Mouse (Mus musculus) midbrain, embryonic 14.5 days (tissue): ENCODE data around the gene Gm6408. TPM values are rescaled to one million over a fixed set of nuclear protein-coding genes. Genes with fewer than 3 reads are reported as not detected.
A peak's percentile ranks its signal among the peaks of the same experiment; 100 is the strongest.
"Not testable (repeated sequence)": the region's sequence is repeated elsewhere in the genome, so short reads cannot be mapped to it uniquely, and the experiment has no call there.

Source experiments
- ATAC-seq: fragments of 200-750 bp; cut with Nextera tagmentation; 2 replicates; pipeline ENCODE4 v1.8.0; 2017; ENCODE audit warnings: moderate number of reproducible peaks, moderate library complexity; ENCODE audit not compliant: low FRiP score, low TSS enrichment
- DNase-seq: peaks from one replicate; pipeline ENCODE4 v3.0.0-alpha.2; 2015
- H3K27ac ChIP-seq: fragments of 300-500 bp; sonication (generic); replicated peaks from 2 replicates; pipeline ENCODE4 v1.5.1; 2014; ENCODE audit warnings: mild to moderate bottlenecking, low read depth, low read length, moderate library complexity
- H3K27me3 ChIP-seq: fragments of 300-500 bp; sonication (generic); 2 replicates; pipeline ENCODE4 v1.6.1; 2014; ENCODE audit warnings: low read length, control low read depth, mixed read lengths; ENCODE audit not compliant: control insufficient read depth, insufficient read depth
- H3K36me3 ChIP-seq: fragments of 300-500 bp; sonication (generic); 2 replicates; pipeline ENCODE4 v1.6.1; 2014; ENCODE audit warnings: low read length, control low read depth; ENCODE audit not compliant: control insufficient read depth, insufficient read depth
- H3K4me1 ChIP-seq: fragments of 300-500 bp; sonication (generic); 2 replicates; pipeline ENCODE4 v1.6.1; 2014; ENCODE audit warnings: mild to moderate bottlenecking, antibody characterized with exemption, low read length, control low read depth; ENCODE audit not compliant: control insufficient read depth, insufficient read depth
- H3K4me2 ChIP-seq: fragments of 300-500 bp; sonication (generic); 2 replicates; pipeline ENCODE4 v1.6.1; 2014; ENCODE audit warnings: mild to moderate bottlenecking, low read length, moderate library complexity
- H3K4me3 ChIP-seq: fragments of 300-500 bp; sonication (generic); replicated peaks from 2 replicates; pipeline ENCODE4 v1.5.1; 2014; ENCODE audit warnings: low read depth, low read length
- H3K9ac ChIP-seq: fragments of 300-500 bp; sonication (generic); replicated peaks from 2 replicates; pipeline ENCODE4 v1.6.1; 2014; ENCODE audit warnings: mild to moderate bottlenecking, low read length, moderate library complexity
- H3K9me3 ChIP-seq: fragments of 300-500 bp; sonication (generic); 2 replicates; pipeline ENCODE4 v1.6.1; 2016; ENCODE audit warnings: low read length, control low read depth, mixed read lengths; ENCODE audit not compliant: control insufficient read depth
- WGBS: fragments of 180-500 bp; shearing (Covaris S2); extraction: QIAGEN DNeasy Blood & Tissue Kit; methylation state at CpG from one replicate; pipeline ENCODE4 v1.1.7; 2014; 5-methylcytosine and 5-hydroxymethylcytosine counted together
- polyA plus RNA-seq: library from polyadenylated mRNA; unstranded; fragments of >200 nt; fragmentation: Nextera tagmentation; extraction: Ambion mirVana; gene quantifications from 2 replicates; pipeline ENCODE4 v1.2.1, GENCODE M21; 2014

The Gm6408 gene
- polyA plus RNA-seq, 1 experiment from 2014 or later, result not detected

DNA sequence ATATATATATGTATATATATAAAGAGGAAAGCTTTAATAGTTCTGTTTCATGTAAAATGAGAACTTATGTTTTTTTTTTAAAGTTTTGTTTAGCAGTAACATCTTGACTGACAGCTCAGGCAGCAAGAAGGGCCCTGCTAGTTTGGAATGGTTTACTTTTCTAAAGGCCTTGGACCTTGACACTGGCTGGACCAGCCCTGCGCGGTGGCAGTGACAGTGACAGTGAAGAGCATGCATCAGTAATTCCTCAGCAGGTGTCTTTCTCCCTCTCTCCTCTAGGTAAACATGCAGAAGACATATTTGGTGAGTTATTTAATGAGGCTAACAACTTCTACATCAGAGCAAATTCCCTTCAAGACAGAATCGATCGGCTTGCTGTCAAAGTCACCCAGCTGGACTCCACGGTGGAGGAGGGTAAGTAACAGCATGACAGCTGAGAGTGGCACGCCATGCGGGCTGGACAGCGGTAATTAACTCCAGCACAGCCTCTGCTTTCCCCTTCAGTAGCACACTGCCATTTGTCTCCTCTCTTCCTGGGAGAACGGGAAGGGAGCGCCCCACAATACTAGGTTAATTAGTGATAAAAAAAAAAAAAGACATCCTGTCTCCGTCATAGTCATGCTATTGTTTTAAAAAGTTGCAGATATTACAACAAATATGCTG, 30.0 kb upstream of the Gm6408 start:
- Histone ChIP-seq H3K4me3 (no peak overlapping the region), H3K9me3 (no peaks in the 10 kb centered on the region), H3K27ac (no peak overlapping the region), H3K9ac (no peak overlapping the region), H3K4me1 (no peaks in the 10 kb centered on the region), H3K36me3 (peaks cover 39% of the 10 kb centered on the region), H3K4me2 (no peak overlapping the region), H3K27me3 (no peaks in the 10 kb centered on the region)
- peak; percentile 2 for DNase-seq
- 79% methylated on average over 11 of the region's 11 CpGs for WGBS
- no peak for ATAC-seq

DNA sequence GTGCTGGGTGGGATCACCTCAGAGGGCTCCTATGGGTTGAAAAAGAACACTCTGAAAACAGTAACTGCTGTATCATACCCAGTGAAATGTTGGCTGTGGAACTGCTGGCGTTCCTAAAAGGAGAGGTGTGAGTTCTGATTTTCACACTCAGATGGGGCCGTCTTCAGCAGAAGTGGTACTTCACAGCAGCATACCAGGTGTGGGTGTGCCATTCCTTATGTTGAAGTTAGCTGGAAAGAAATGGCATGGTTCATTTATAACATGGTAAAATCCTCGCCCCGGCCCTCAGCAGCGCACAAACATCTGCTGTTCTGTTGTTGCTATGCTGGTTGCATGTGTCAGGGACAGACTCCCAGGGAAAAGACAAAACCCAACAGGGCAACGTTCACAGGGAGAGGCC, 28.2 kb upstream of the Gm6408 start:
- ATAC-seq (no peak), DNase-seq (no peak)
- Histone ChIP-seq H3K9ac (no peak overlapping the region), H3K36me3 (peaks cover 44% of the 10 kb centered on the region), H3K27ac (no peak overlapping the region), H3K27me3 (no peaks in the 10 kb centered on the region), H3K4me1 (no peaks in the 10 kb centered on the region), H3K9me3 (no peaks in the 10 kb centered on the region), H3K4me3 (no peak overlapping the region), H3K4me2 (no peak overlapping the region)
- WGBS, result 93% methylated on average over 6 of the region's 6 CpGs

DNA sequence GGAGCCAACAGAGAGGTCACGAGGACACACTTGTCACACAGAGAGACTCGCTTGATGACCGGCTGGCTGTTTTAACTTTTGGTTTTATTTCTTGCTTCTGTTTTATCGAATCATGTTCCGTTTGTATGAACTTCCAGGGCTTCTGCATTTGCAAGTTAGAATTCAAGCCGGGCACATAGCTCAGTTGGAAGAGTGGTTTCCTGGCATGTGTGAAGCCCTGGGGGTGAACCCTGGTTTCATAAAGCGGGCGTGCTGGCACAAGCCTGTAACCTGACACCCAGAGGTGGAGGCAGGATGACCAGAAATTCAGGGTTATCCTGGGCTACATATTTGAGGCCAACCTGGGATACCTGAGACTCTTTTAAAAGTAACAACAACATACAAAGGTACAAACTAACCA, 20.2 kb upstream of the Gm6408 start:
- no peak overlapping the region for H3K4me2 ChIP-seq
- 93% methylated on average over 8 of the region's 8 CpGs for WGBS
- H3K4me3 ChIP-seq, result no peak overlapping the region
- ATAC-seq (no peak), DNase-seq (no peak)
- no peak overlapping the region for H3K9ac ChIP-seq
- H3K9me3 ChIP-seq, result no peaks in the 10 kb centered on the region
- peaks cover 44% of the 10 kb centered on the region for H3K36me3 ChIP-seq
- no peaks in the 10 kb centered on the region for H3K4me1 ChIP-seq
- H3K27ac ChIP-seq, result no peak overlapping the region
- H3K27me3 ChIP-seq, result no peaks in the 10 kb centered on the region

DNA sequence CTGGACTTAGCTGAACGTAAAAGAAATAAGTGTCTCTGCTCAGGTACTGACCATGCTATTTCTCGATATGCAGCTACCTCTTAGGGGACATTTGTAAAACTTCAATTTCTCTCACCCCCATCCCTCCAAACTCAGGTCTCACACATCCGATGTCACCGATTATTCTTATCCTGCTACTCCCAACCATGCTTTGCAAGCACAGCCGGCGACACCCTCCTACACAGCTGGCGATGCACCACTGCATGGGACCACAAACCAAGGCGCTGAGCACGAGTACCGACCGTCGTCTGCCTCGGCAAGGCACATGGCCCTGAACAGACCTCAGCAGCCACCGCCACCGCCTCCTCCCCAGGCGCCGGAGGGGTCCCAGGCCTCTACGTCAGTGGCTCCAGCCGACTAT, 15.1 kb upstream of the Gm6408 start:
- Histone ChIP-seq H3K36me3 (peaks cover 54% of the 10 kb centered on the region), H3K4me2 (no peak overlapping the region), H3K4me3 (no peak overlapping the region), H3K9me3 (no peaks in the 10 kb centered on the region), H3K27ac (no peak overlapping the region), H3K4me1 (no peaks in the 10 kb centered on the region), H3K27me3 (no peaks in the 10 kb centered on the region), H3K9ac (no peak overlapping the region)
- 96% methylated on average over 19 of the region's 19 CpGs for WGBS
- no peak for ATAC-seq
- no peak for DNase-seq

DNA sequence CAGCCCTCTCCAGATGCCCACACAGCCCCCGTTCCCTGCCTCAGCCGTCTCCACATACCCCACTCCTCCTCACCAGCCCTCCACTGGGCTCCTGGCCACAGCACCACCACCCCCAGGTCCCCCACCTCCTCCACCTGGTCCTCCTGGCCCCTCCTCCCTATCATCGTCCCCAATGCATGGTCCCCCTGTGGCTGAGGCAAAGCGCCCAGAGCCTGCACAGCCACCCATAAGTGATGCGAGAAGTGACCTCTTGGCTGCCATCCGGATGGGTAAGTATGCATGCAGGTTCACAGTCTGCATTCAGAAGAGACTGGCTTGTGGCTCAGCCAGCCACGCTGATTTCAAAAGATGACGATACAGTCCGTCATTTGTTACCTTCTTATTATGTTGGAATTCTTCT, 13.5 kb upstream of the Gm6408 start:
- H3K9me3 ChIP-seq, result no peaks in the 10 kb centered on the region
- H3K4me3 ChIP-seq, result no peak overlapping the region
- peaks cover 44% of the 10 kb centered on the region for H3K36me3 ChIP-seq
- no peaks in the 10 kb centered on the region for H3K4me1 ChIP-seq
- H3K27ac ChIP-seq, result no peak overlapping the region
- DNase-seq (no peak), ATAC-seq (no peak)
- H3K27me3 ChIP-seq, result no peaks in the 10 kb centered on the region
- H3K4me2 ChIP-seq, result no peak overlapping the region
- WGBS, result 84% methylated on average over 9 of the region's 9 CpGs
- H3K9ac ChIP-seq, result no peak overlapping the region

DNA sequence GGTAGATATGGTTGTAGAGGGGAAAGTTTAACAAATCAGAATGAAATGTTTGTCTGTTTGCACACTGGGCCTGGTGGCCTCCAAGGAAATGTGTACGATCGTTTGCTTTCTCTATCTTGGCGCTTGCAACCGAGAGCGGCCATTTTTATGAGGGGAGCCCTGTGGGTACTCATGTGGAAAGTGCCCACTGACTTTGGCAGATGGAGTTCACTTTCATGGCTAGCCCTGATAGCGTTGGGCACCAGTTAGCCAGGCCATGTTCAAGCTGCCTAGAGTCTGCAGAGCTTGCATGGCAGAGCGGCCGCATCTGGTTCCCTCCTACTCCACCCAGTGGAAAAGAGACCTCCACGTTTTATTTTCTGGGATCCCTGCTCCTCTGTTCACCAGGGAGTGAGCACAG, 10.9 kb upstream of the Gm6408 start:
- H3K9me3 ChIP-seq, result no peaks in the 10 kb centered on the region
- no peak for ATAC-seq
- 92% methylated on average over 9 of the region's 9 CpGs for WGBS
- peaks cover 46% of the 10 kb centered on the region for H3K36me3 ChIP-seq
- no peak overlapping the region for H3K27ac ChIP-seq
- DNase-seq, result no peak
- no peak overlapping the region for H3K9ac ChIP-seq
- H3K4me2 ChIP-seq, result no peak overlapping the region
- no peak overlapping the region for H3K4me3 ChIP-seq
- H3K4me1 ChIP-seq, result no peaks in the 10 kb centered on the region
- H3K27me3 ChIP-seq, result no peaks in the 10 kb centered on the region

DNA sequence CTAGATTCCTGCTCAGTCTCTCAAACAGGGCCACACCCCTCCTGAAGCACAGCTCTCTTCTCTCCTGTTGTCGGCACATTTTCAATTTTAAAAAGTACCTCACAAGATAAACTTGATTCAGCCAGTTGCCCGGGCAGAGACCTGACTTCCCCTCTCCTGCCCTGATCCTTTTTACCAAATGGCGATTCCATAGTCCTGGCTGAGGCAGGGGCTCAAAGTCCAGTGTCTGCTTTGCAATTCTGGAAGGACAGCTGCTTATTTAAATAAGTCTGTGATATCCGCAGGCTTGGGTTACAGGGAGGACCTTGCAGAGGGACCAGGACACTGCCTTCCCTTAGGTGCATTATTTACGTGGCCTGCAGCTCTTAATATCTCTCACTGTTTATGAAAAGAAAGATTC, 10.5 kb upstream of the Gm6408 start:
- H3K27me3 ChIP-seq, result no peaks in the 10 kb centered on the region
- no peak overlapping the region for H3K9ac ChIP-seq
- no peaks in the 10 kb centered on the region for H3K9me3 ChIP-seq
- H3K36me3 ChIP-seq, result peaks cover 43% of the 10 kb centered on the region
- DNase-seq (no peak), ATAC-seq (no peak)
- H3K4me1 ChIP-seq, result no peaks in the 10 kb centered on the region
- no peak overlapping the region for H3K4me3 ChIP-seq
- WGBS, result 94% methylated on average over 5 of the region's 5 CpGs
- no peak overlapping the region for H3K4me2 ChIP-seq
- no peak overlapping the region for H3K27ac ChIP-seq

DNA sequence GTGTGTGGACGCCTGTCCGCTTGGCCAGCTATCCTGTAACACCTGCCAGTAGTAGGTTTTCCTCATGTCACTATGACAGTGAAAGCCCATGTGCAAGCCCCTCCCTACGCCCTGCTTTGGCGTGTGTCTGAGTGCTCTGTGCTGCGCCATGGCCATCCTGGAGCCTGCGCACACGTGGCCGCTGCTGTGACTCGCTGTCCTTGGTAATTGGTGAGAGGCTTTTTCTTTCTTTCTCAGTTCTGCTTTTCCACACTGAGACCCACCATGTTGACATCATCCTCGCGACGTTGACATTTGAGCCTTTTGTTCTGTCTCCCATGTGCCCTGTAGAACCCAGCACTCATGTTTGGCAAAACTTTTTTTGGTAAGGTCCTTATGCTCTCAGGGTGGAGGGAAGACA, 9.9 kb upstream of the Gm6408 start:
- Histone ChIP-seq H3K27me3 (no peaks in the 10 kb centered on the region), H3K4me1 (no peaks in the 10 kb centered on the region), H3K9ac (no peak overlapping the region), H3K9me3 (no peaks in the 10 kb centered on the region), H3K4me3 (no peak overlapping the region), H3K36me3 (peaks cover 38% of the 10 kb centered on the region), H3K4me2 (no peak overlapping the region), H3K27ac (no peak overlapping the region)
- 93% methylated on average over 12 of the region's 12 CpGs for WGBS
- no peak for DNase-seq
- no peak for ATAC-seq

DNA sequence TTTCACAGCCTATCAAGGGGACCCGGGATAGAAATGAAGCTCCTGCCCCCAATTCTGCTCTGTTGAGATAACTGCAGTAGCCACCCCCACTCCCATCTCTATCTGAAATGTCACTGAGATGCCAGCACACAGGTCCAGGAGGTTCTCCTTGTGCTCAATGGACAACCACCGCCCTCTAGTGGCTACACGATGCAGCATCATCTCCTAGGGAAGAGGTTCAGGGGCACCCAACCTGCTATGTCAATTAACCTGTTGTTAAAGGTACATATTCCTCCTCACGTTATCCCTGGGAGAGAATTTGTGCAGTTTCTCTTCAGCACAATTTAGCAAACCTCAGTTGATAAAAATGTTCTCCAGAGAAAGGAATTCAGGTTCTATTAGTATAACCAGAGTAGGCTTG, 2.2 kb upstream of the Gm6408 start:
- H3K4me1 ChIP-seq, H3K9me3 ChIP-seq, ATAC-seq, H3K36me3 ChIP-seq, H3K9ac ChIP-seq, H3K27ac ChIP-seq, H3K4me3 ChIP-seq, H3K4me2 ChIP-seq, H3K27me3 ChIP-seq, DNase-seq: not testable (repeated sequence)
- WGBS, result 9% methylated on average over 4 of the region's 4 CpGs
